Mouse (Mus musculus): ENCODE data around the gene Tectb. TPM values are rescaled to one million over a fixed set of nuclear protein-coding genes. Genes with fewer than 3 reads are reported as not detected.
"Not testable (repeated sequence)": the region's sequence is repeated elsewhere in the genome, so short reads cannot be mapped to it uniquely, and the experiment has no call there.

Gene Tectb
- 1 to 10 TPM in 1 of 2 experiments, under 1 TPM in 1; 0.22 to 1.1 TPM for total RNA-seq (2021)
- long read RNA-seq, experiment 1 = 0 reads
- long read RNA-seq, experiment 2, partial matches to known transcripts = 0 of 1 reads
- long read RNA-seq, experiment 2, other reads (novel, unspliced or antisense) = 1 of 1 reads

GRCm38 (mm10) chr19:55180433-55180832 is at the start of gene Tectb:
TSS of gene Tectb (plus strand) at chr19:55180733.
- no peak for DNase-seq (ENCODE audit: low spot score in 2 of 2)

GRCm38 (mm10) chr19:55131747-55132146 is 48.8 kb upstream of the Tectb start:
- DNase-seq (ENCODE audit: low spot score in 2 of 2) = peak in 1 of 2 experiments; percentile 46

DNA sequence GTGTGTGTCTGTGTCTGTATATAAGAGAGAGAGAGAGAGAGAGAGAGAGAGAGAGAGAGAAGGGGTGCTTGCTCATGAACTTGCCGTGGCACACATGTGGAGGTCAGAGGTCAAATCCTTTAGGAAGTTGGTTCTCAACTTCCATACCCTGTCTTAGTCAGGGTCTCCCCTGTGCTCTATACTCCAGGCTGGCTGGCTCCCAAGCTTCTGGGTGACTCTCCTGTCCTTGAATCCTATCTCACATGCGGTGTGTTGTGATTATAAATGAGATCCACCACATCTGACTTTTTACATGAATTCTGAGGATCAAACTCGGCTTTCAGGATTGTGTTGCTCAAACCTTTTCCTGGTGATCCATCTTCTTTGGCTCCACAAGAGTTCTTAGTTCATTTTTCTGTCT is 48.1 kb upstream of the Tectb start:
- DNase-seq (ENCODE audit: low spot score in 2 of 2) = no peak

- no peak for DNase-seq (ENCODE audit: low spot score in 2 of 2)
Measured at GRCm38 (mm10) chr19:55134521-55134920, 46.0 kb upstream of the Tectb start.

GRCm38 (mm10) chr19:55135918-55136317 is 44.6 kb upstream of the Tectb start:
- DNase-seq (ENCODE audit: low spot score in 2 of 2) = no peak

DNA sequence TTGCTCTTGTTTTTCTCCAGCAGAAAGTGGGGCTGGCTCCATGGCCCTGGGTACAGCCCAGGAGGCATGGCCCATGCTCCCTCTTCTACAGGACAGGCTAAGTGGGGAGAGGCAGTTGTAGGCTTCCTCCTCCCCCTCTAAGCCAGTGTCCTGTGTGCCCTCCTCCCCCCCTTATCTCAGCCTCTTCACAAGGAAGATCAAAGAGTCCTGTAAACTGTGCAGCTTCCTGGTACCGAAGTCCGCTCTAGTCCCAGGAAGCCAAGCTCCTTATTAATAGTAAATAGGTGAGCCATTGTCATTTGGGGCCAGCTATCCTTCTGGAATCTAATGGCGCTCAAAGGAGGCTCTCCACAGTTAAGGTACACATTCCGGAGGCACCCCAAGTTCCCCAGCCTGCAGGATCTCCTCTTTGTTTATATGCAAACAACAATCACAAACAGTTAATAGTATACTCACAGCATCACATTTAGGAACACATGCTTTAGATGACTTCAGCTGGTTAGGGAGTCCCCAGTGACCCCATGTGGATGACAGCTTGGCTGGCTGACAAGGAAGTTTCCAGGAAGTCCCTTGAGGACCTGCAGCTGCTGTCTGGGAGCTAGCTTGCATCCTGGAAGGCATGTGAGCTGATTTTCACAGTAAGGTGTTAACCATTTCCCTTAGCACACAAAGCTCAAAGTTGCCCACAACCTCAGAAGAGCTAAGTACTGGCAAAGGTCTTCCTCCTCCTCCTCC is 43.7 kb upstream of the Tectb start:
- no peak for DNase-seq (ENCODE audit: low spot score in 2 of 2)

DNA sequence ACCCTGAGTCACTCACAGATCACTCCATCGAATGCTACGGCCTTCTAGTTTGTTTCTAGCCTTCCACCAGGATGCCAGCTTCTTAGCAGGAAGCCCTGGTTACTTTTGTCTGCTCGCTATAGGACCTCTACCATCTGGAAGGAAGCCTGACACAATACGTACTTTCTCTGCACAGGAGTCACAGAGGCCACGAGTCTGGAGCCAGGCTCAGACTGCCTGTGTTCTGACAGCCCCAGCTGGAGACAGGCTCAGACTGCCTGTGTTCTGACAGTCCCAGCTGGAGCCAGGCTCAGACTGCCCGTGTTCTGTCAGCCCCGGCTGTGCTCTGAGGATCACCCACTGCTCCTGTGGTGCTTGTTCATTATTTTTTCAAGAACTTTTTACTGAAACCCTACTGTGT is 42.6 kb upstream of the Tectb start:
- no peak for DNase-seq (ENCODE audit: low spot score in 2 of 2)

GRCm38 (mm10) chr19:55138506-55138905 is 42.0 kb upstream of the Tectb start:
- peak in 1 of 2 experiments; percentile 64 for DNase-seq (ENCODE audit: low spot score in 2 of 2)

DNA sequence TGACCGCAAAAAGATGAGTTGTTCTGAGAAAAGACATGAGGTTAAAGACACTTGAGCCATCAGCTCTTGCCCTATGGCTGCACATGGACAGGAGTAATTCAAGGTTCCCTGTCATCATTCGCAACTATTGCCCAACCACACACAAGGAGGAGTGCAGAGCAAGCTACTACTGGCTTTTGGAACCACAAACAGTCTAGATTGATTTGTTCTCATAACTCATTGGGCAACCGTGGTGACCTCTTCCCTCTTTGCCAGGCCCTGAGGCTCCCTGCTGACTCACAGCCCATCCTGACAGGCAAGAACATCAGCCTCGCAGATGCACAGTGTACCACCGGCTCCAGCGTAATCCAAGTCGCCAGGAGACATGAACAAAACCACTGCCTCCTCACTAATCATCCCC is 41.2 kb upstream of the Tectb start:
- peak; percentile 40 to 45 for DNase-seq (ENCODE audit: low spot score in 2 of 2)

GRCm38 (mm10) chr19:55143391-55144300 is 36.9 kb upstream of the Tectb start:
- DNase-seq (ENCODE audit: low spot score in 2 of 2) = no peak

- DNase-seq (ENCODE audit: low spot score in 2 of 2) = no peak
Measured at GRCm38 (mm10) chr19:55144691-55145090, 35.8 kb upstream of the Tectb start.

DNA sequence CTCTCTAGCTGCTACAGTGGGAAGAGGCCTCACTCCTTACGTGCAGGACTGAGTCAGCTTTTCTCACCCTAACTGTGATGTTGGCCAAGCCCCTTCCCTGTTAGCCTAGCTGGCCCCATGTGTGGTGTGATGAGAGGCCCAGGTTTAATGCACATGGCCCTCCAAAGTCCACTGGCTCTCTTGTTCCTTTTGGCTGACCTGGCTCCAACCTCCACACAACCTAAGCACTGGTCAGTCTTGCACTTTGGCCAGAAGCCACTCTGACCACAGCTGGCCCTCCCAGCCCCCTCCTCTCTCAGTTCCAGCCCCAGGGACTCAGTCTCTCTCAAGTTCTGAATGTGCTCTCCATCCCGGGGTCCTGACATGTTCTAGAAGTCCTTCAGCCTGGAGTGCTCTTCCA is 35.4 kb upstream of the Tectb start:
- no peak for DNase-seq (ENCODE audit: low spot score in 2 of 2)

- no peak for DNase-seq (ENCODE audit: low spot score in 2 of 2)
Measured at GRCm38 (mm10) chr19:55147568-55147967, 33.0 kb upstream of the Tectb start.

DNA sequence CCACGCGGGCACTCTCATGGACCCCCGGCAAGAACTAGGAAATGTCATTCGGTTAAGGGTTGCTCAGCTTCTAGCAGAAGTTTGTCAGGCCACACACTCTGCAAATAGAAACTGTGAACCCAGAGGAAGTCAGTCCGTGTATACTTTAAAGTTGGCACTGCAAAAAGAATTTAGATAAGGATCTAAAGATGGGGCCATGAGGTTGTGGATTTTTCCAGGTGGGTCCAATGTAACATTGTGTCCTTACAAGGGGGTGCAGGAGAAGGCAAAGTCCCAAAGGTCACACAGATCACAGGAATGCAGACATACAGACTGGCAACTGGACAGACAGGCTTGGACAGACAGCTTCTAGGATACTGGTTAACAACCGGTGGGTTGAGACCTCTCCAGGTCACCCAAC is 32.4 kb upstream of the Tectb start:
- no peak for DNase-seq (ENCODE audit: low spot score in 2 of 2)

GRCm38 (mm10) chr19:55149646-55150045 is 30.9 kb upstream of the Tectb start:
- DNase-seq (ENCODE audit: low spot score in 2 of 2) = no peak

GRCm38 (mm10) chr19:55152274-55152673 is 28.3 kb upstream of the Tectb start:
- not testable (repeated sequence) for DNase-seq (ENCODE audit: low spot score in 2 of 2)

GRCm38 (mm10) chr19:55152983-55153382 is 27.6 kb upstream of the Tectb start:
- DNase-seq (ENCODE audit: low spot score in 2 of 2) = no peak

- DNase-seq (ENCODE audit: low spot score in 2 of 2) = no peak
Measured at GRCm38 (mm10) chr19:55157029-55157428, 23.5 kb upstream of the Tectb start.

DNA sequence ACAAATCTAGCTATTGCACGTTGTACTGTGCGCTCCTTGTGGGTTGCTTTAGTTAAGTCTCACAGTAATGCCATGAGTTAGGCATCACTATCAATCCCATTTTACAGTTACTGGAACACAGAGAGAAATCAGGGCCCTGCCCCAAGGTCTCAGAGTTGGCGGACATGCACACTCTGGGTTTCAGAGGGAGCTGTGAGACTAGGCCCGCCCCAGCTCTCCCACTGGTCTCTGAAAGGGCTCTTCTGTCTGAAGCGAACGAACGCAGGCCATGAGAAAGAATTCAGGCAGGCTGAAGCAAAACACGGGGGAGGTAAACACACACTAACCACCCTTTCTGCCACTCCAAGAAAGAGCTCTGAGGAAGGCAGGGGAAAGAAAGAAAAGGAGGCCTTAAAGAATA is 21.9 kb upstream of the Tectb start:
- no peak for DNase-seq (ENCODE audit: low spot score in 2 of 2)

DNA sequence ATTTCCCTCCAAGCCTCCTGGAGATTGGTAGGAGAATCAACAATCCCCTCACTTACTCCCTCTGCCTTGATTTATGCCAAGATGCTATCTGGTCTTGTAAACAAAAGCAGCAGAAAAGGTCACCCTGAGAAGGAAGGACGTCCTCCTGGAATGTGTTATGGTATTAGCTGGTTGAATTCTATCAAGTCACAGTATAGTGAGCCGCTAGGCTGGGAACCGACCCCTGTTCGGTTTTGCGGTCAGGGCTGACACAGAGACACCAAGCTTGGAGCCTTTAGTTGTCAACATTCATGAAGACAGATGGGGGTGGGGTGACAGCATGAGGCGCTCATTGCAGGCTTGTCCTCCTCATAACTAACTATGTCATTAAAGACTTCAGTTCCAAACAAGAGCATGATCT is 20.7 kb upstream of the Tectb start:
- no peak for DNase-seq (ENCODE audit: low spot score in 2 of 2)

DNA sequence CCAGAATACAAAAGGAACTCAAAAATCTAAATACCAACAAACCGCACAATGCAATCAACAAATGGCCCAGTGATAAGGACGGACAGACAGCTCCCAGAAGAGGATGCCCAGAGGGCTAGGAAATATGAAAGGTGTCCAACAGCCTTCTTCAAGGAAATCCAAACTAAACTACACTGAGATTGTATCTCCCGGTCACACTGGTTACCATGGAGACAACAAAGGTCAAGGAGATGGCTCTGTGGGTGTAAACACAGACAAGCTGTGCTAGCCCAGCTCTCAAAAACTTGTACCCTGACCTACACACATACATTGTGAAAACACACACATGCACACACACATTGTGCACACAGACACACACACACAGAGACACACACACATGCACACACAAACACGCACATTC is 18.3 kb upstream of the Tectb start:
- no peak for DNase-seq (ENCODE audit: low spot score in 2 of 2)

- DNase-seq (ENCODE audit: low spot score in 2 of 2) = no peak
Measured at GRCm38 (mm10) chr19:55164162-55164561, 16.4 kb upstream of the Tectb start.
